Mouse (Mus musculus) c-Kit-negative CD71-positive TER-119-positive erythroid progenitor cells, embryonic 14.5 days (primary cell): ENCODE data around the gene Gm21093.
"Not testable (repeated sequence)": the region's sequence is repeated elsewhere in the genome, so short reads cannot be mapped to it uniquely, and the experiment has no call there.

Experiments used
- DNase-seq: peaks from one replicate; pipeline ENCODE4 v3.0.0-alpha.2; 2013; ENCODE audit warnings: low read depth, low spot score

Gm21093 gene

DNA sequence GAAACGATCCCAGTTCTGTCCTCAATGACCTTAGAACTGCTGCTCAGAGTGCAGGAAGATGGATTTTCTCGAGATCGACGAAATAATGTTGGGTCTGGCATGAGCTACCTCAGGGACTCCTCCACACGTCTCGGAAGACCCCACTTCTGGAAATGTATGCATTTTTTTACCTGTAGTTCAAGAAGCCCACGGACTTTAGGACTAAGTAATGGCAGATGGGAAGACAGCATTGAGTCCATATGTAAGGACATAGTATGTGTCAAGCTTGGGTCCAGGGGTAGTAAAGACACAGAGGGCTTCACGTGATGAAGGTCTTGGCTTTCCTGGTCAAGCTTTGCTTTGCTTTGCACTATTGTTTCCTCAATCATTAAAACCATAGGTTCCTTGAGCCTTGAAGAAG is at the start of gene Gm21093:
Gene Gm21093, minus strand, starts transcription at position 101 of the 400 bp plus-strand sequence.
- DNase-seq, result not testable (repeated sequence)
